Mouse (Mus musculus): ENCODE results near the gene Sfswap. TPM values are rescaled to one million over a fixed set of nuclear protein-coding genes. Genes with fewer than 3 reads are reported as not detected.

Sfswap gene
- polyA plus RNA-seq, 1 experiment = 29.1 TPM

- Histone ChIP-seq H3K4me3 (ENCODE audit: insufficient read depth, poor library complexity, severe bottlenecking) (no peak overlapping the region), H3K79me2 (ENCODE audit: control insufficient read depth, insufficient read depth) (no peaks in the 10 kb centered on the region), H3K27me3 (ENCODE audit: control insufficient read depth, insufficient read depth, insufficient read length) (no peaks in the 10 kb centered on the region), H3K36me3 (ENCODE audit: control insufficient read depth, insufficient read depth) (peaks cover 52% of the 10 kb centered on the region), H3K79me3 (ENCODE audit: low read depth) (no peaks in the 10 kb centered on the region), H3ac (ENCODE audit: control insufficient read depth, insufficient read length, low read depth) (no peak overlapping the region)
- TF ChIP-seq MYOG (IDR thresholded peaks at IDR 0.05; ENCODE audit: control insufficient read depth, extremely low read depth, insufficient read length) (no peak), USF1 (IDR thresholded peaks at IDR 0.05; ENCODE audit: low read depth) (no peak), CEBPB (IDR thresholded peaks at IDR 0.05; ENCODE audit: low read depth) (no peak), FOSL1 (IDR thresholded peaks at IDR 0.05; ENCODE audit: insufficient read depth, low read length, poor library complexity, severe bottlenecking) (no peak), MAX (IDR thresholded peaks at IDR 0.05) (no peak), CTCF (IDR thresholded peaks at IDR 0.05; ENCODE audit: control insufficient read depth, insufficient read depth, insufficient read length) (no peak), MYOD1 (IDR thresholded peaks at IDR 0.05; ENCODE audit: control insufficient read depth, insufficient read length, low read depth) (no peak)
Measured at GRCm38 (mm10) chr5:129559283-129559682, 58.3 kb downstream of the Sfswap start.

DNA sequence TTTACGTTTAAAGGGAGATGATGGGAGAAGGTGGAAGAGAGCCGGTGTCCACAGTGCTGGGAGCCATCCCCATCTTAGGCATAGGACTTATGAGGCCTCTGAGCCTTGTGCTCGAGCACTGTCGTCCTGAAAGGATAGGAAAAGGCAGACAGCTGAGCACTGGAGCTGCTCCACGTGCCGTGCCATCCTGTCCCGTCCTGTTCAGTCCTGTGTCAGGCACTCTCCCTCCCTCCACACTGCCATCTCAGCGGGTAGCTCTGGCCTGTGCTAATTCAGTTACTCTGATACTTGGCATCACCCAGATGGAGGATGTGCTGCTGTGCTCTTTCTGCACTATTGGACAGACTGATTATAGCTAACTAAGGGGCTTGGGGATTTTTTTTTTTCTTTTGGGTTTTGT lies 61.3 kb downstream of the Sfswap start:
- Histone ChIP-seq H3K36me3 (ENCODE audit: control insufficient read depth, insufficient read depth) (peaks cover 54% of the 10 kb centered on the region), H3K79me3 (ENCODE audit: low read depth) (no peaks in the 10 kb centered on the region), H3K79me2 (ENCODE audit: control insufficient read depth, insufficient read depth) (no peaks in the 10 kb centered on the region), H3K4me3 (ENCODE audit: insufficient read depth, poor library complexity, severe bottlenecking) (no peak overlapping the region), H3ac (ENCODE audit: control insufficient read depth, insufficient read length, low read depth) (no peak overlapping the region), H3K27me3 (ENCODE audit: control insufficient read depth, insufficient read depth, insufficient read length) (no peaks in the 10 kb centered on the region)
- TF ChIP-seq MYOG (IDR thresholded peaks at IDR 0.05; ENCODE audit: control insufficient read depth, extremely low read depth, insufficient read length) (no peak), MYOD1 (IDR thresholded peaks at IDR 0.05; ENCODE audit: control insufficient read depth, insufficient read length, low read depth) (no peak), MAX (IDR thresholded peaks at IDR 0.05) (no peak), CTCF (IDR thresholded peaks at IDR 0.05; ENCODE audit: control insufficient read depth, insufficient read depth, insufficient read length) (no peak), CEBPB (IDR thresholded peaks at IDR 0.05; ENCODE audit: low read depth) (no peak)

GRCm38 (mm10) chr5:129568596-129568995 lies 67.6 kb downstream of the Sfswap start:
- TF ChIP-seq USF1 (IDR thresholded peaks at IDR 0.05; ENCODE audit: low read depth) = no peak
- no peak for TF ChIP-seq FOSL1 (IDR thresholded peaks at IDR 0.05; ENCODE audit: insufficient read depth, low read length, poor library complexity, severe bottlenecking)
- no peak for TF ChIP-seq MYOG (IDR thresholded peaks at IDR 0.05; ENCODE audit: control insufficient read depth, extremely low read depth, insufficient read length)
- TF ChIP-seq CTCF (IDR thresholded peaks at IDR 0.05; ENCODE audit: control insufficient read depth, insufficient read depth, insufficient read length) = no peak
- no peak for TF ChIP-seq MAX (IDR thresholded peaks at IDR 0.05)
- Histone ChIP-seq H3K4me3 (ENCODE audit: insufficient read depth, poor library complexity, severe bottlenecking) (no peak overlapping the region), H3K36me3 (ENCODE audit: control insufficient read depth, insufficient read depth) (peaks cover 56% of the 10 kb centered on the region)

DNA sequence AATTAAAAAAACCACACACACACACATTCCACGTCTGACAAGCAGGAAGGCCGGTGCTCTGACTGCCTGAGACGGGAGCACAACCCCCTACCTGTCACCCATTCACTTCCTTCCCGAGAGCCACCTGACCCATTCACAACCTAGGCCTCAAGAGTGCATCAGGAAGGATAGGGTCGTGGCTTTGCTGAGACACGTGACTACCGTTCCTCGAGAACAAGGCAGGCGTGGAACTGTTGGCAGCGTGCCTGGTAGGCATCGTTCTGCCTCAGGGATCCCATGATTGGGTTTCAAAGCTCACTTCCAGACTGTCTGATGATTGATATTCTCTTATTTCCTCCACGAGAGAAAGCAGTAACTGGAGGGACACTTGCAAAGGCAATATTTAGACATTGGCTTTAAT lies 77.2 kb downstream of the Sfswap start:
- H3K4me3 ChIP-seq (ENCODE audit: insufficient read depth, poor library complexity, severe bottlenecking) = no peak overlapping the region
- peaks cover 37% of the 10 kb centered on the region for H3K27me3 ChIP-seq (ENCODE audit: control insufficient read depth, insufficient read depth, insufficient read length)
- no peaks in the 10 kb centered on the region for H3K36me3 ChIP-seq (ENCODE audit: control insufficient read depth, insufficient read depth)
- H3K79me3 ChIP-seq (ENCODE audit: low read depth) = no peaks in the 10 kb centered on the region
- H3K79me2 ChIP-seq (ENCODE audit: control insufficient read depth, insufficient read depth) = no peaks in the 10 kb centered on the region
- TF ChIP-seq MYOD1 (IDR thresholded peaks at IDR 0.05; ENCODE audit: control insufficient read depth, insufficient read length, low read depth) (no peak), MAX (IDR thresholded peaks at IDR 0.05) (no peak), USF1 (IDR thresholded peaks at IDR 0.05; ENCODE audit: low read depth) (no peak), MYOG (IDR thresholded peaks at IDR 0.05; ENCODE audit: control insufficient read depth, extremely low read depth, insufficient read length) (no peak), CTCF (IDR thresholded peaks at IDR 0.05; ENCODE audit: control insufficient read depth, insufficient read depth, insufficient read length) (no peak), FOSL1 (IDR thresholded peaks at IDR 0.05; ENCODE audit: insufficient read depth, low read length, poor library complexity, severe bottlenecking) (no peak), CEBPB (IDR thresholded peaks at IDR 0.05; ENCODE audit: low read depth) (no peak)
- no peak overlapping the region for H3ac ChIP-seq (ENCODE audit: control insufficient read depth, insufficient read length, low read depth)

More at GRCm38 (mm10) chr5:129568596-129568995, 67.6 kb downstream of the Sfswap start:
- Histone ChIP-seq H3K79me3 (ENCODE audit: low read depth) (no peaks in the 10 kb centered on the region), H3K27me3 (ENCODE audit: control insufficient read depth, insufficient read depth, insufficient read length) (no peaks in the 10 kb centered on the region), H3ac (ENCODE audit: control insufficient read depth, insufficient read length, low read depth) (no peak overlapping the region), H3K79me2 (ENCODE audit: control insufficient read depth, insufficient read depth) (no peaks in the 10 kb centered on the region)

DNA sequence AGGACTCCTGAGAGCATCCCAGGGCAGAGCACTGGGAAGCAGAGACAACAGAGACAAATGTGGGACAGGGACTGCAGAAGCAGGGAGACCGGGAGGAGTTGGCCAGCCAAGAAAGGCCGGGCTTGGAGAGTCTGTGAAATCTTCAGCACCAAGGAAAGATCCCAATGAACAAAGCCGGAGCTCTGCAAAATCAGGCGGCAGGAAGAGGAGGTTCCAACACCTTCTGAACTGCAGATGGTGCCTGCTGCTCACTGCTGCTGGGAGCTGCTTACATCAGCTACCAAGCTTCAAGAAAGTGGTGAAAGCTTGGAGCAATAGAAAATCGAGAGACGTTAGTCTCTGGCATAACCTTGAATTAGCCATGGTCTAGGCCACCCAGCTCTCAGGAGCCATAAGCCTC lies 79.0 kb downstream of the Sfswap start:
- no peaks in the 10 kb centered on the region for H3K79me2 ChIP-seq (ENCODE audit: control insufficient read depth, insufficient read depth)

DNA sequence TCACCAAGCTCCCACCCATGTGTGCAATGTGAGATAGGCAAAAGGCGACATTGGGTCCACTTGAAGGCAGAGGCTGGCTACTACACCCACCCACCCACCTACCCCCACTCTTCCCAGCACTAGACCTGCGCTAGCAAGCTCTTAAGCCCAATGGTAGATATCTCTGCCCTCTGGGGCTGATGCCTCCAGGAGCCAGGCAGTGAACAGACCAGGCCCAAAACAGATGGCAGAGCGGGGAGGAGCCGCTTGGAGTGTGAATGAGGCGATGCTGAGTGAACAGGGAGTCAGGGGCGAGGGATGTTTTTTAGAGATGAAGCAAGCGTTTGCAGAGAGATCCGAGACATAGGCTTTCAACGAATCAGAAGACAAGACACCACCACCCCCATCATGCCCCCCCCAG lies 79.6 kb downstream of the Sfswap start:
- Histone ChIP-seq H3K27me3 (ENCODE audit: control insufficient read depth, insufficient read depth, insufficient read length) (peaks cover 51% of the 10 kb centered on the region), H3ac (ENCODE audit: control insufficient read depth, insufficient read length, low read depth) (no peak overlapping the region), H3K36me3 (ENCODE audit: control insufficient read depth, insufficient read depth) (no peaks in the 10 kb centered on the region), H3K4me3 (ENCODE audit: insufficient read depth, poor library complexity, severe bottlenecking) (no peak overlapping the region), H3K79me3 (ENCODE audit: low read depth) (no peaks in the 10 kb centered on the region), H3K79me2 (ENCODE audit: control insufficient read depth, insufficient read depth) (no peaks in the 10 kb centered on the region)
- TF ChIP-seq CTCF (IDR thresholded peaks at IDR 0.05; ENCODE audit: control insufficient read depth, insufficient read depth, insufficient read length) (no peak), USF1 (IDR thresholded peaks at IDR 0.05; ENCODE audit: low read depth) (no peak), MYOD1 (IDR thresholded peaks at IDR 0.05; ENCODE audit: control insufficient read depth, insufficient read length, low read depth) (no peak), FOSL1 (IDR thresholded peaks at IDR 0.05; ENCODE audit: insufficient read depth, low read length, poor library complexity, severe bottlenecking) (no peak), MAX (IDR thresholded peaks at IDR 0.05) (no peak), MYOG (IDR thresholded peaks at IDR 0.05; ENCODE audit: control insufficient read depth, extremely low read depth, insufficient read length) (no peak), CEBPB (IDR thresholded peaks at IDR 0.05; ENCODE audit: low read depth) (no peak)

More for the DNA sequence above, 79.0 kb downstream of the Sfswap start:
- H3K4me3 ChIP-seq (ENCODE audit: insufficient read depth, poor library complexity, severe bottlenecking) = no peak overlapping the region
- no peaks in the 10 kb centered on the region for H3K79me3 ChIP-seq (ENCODE audit: low read depth)
- H3K36me3 ChIP-seq (ENCODE audit: control insufficient read depth, insufficient read depth) = no peaks in the 10 kb centered on the region
- no peak overlapping the region for H3ac ChIP-seq (ENCODE audit: control insufficient read depth, insufficient read length, low read depth)
- H3K27me3 ChIP-seq (ENCODE audit: control insufficient read depth, insufficient read depth, insufficient read length) = peaks cover 45% of the 10 kb centered on the region
- no peak for TF ChIP-seq MYOG (IDR thresholded peaks at IDR 0.05; ENCODE audit: control insufficient read depth, extremely low read depth, insufficient read length)
- TF ChIP-seq USF1 (IDR thresholded peaks at IDR 0.05; ENCODE audit: low read depth) = no peak
- TF ChIP-seq CTCF (IDR thresholded peaks at IDR 0.05; ENCODE audit: control insufficient read depth, insufficient read depth, insufficient read length) = no peak
- TF ChIP-seq MYOD1 (IDR thresholded peaks at IDR 0.05; ENCODE audit: control insufficient read depth, insufficient read length, low read depth) = no peak
- no peak for TF ChIP-seq MAX (IDR thresholded peaks at IDR 0.05)
- no peak for TF ChIP-seq FOSL1 (IDR thresholded peaks at IDR 0.05; ENCODE audit: insufficient read depth, low read length, poor library complexity, severe bottlenecking)
- no peak for TF ChIP-seq CEBPB (IDR thresholded peaks at IDR 0.05; ENCODE audit: low read depth)
